Mouse (Mus musculus): Measurements from ENCODE around the gene Akap6.

Gene Akap6

GRCm38 (mm10) chr12:52847830-52848518 is 148.8 kb downstream of the Akap6 start:
- DNase-seq (ENCODE audit: low spot score in 2 of 2) = no peak

- no peak for DNase-seq (ENCODE audit: low spot score in 2 of 2)
Measured at GRCm38 (mm10) chr12:52848519-52848855, 149.3 kb downstream of the Akap6 start.

GRCm38 (mm10) chr12:52849297-52849696 is 150.1 kb downstream of the Akap6 start:
- DNase-seq (ENCODE audit: low spot score in 2 of 2) = no peak

GRCm38 (mm10) chr12:52850332-52851036 is 151.3 kb downstream of the Akap6 start:
- DNase-seq (ENCODE audit: low spot score in 2 of 2) = no peak

GRCm38 (mm10) chr12:52851221-52851620 is 152.0 kb downstream of the Akap6 start:
- no peak for DNase-seq (ENCODE audit: low spot score in 2 of 2)

- DNase-seq (ENCODE audit: low spot score in 2 of 2) = no peak
Measured at GRCm38 (mm10) chr12:52854236-52854679, 155.1 kb downstream of the Akap6 start.

- no peak for DNase-seq (ENCODE audit: low spot score in 2 of 2)
Measured at GRCm38 (mm10) chr12:52856104-52856503, 156.9 kb downstream of the Akap6 start.

- no peak for DNase-seq (ENCODE audit: low spot score in 2 of 2)
Measured at GRCm38 (mm10) chr12:52857306-52857705, 158.1 kb downstream of the Akap6 start.

GRCm38 (mm10) chr12:52861922-52862321 is 162.7 kb downstream of the Akap6 start:
- no peak for DNase-seq (ENCODE audit: low spot score in 2 of 2)

GRCm38 (mm10) chr12:52868000-52868624 is 168.9 kb downstream of the Akap6 start:
- DNase-seq (ENCODE audit: low spot score in 2 of 2) = no peak

- no peak for DNase-seq (ENCODE audit: low spot score in 2 of 2)
Measured at GRCm38 (mm10) chr12:52871604-52872003, 172.4 kb downstream of the Akap6 start.

- no peak for DNase-seq (ENCODE audit: low spot score in 2 of 2)
Measured at GRCm38 (mm10) chr12:52874332-52874923, 175.2 kb downstream of the Akap6 start.

- no peak for DNase-seq (ENCODE audit: low spot score in 2 of 2)
Measured at GRCm38 (mm10) chr12:52876065-52876464, 176.9 kb downstream of the Akap6 start.

GRCm38 (mm10) chr12:52876978-52877769 is 178.0 kb downstream of the Akap6 start:
- DNase-seq (ENCODE audit: low spot score in 2 of 2) = no peak

- no peak for DNase-seq (ENCODE audit: low spot score in 2 of 2)
Measured at GRCm38 (mm10) chr12:52879324-52879723, 180.1 kb downstream of the Akap6 start.

GRCm38 (mm10) chr12:52892519-52892918 is 193.3 kb downstream of the Akap6 start:
- no peak for DNase-seq (ENCODE audit: low spot score in 2 of 2)

GRCm38 (mm10) chr12:52893656-52894405 is 194.6 kb downstream of the Akap6 start:
- DNase-seq (ENCODE audit: low spot score in 2 of 2) = no peak

- DNase-seq (ENCODE audit: low spot score in 2 of 2) = no peak
Measured at GRCm38 (mm10) chr12:52895672-52896460, 196.7 kb downstream of the Akap6 start.

GRCm38 (mm10) chr12:52896785-52897184 is 197.6 kb downstream of the Akap6 start:
- DNase-seq (ENCODE audit: low spot score in 2 of 2) = no peak

GRCm38 (mm10) chr12:52898130-52898529 is 198.9 kb downstream of the Akap6 start:
- no peak for DNase-seq (ENCODE audit: low spot score in 2 of 2)
